Mouse (Mus musculus) embryonic fibroblast, embryonic 13.5 days (primary cell): ENCODE data around the gene Cnp.

ENCODE experiments used
- CTCF ChIP-seq: IDR thresholded peaks from 2 replicates; pipeline ENCODE4 v1.5.1; 2011; ENCODE audit warnings: mild to moderate bottlenecking, control low read depth, low read length, moderate library complexity, borderline replicate concordance; ENCODE audit not compliant: insufficient read depth
- POLR2A ChIP-seq: IDR thresholded peaks from 2 replicates; pipeline ENCODE4 v1.6.1; 2011; ENCODE audit warnings: low read depth, mild to moderate bottlenecking, control low read depth, low read length, moderate library complexity

DNA sequence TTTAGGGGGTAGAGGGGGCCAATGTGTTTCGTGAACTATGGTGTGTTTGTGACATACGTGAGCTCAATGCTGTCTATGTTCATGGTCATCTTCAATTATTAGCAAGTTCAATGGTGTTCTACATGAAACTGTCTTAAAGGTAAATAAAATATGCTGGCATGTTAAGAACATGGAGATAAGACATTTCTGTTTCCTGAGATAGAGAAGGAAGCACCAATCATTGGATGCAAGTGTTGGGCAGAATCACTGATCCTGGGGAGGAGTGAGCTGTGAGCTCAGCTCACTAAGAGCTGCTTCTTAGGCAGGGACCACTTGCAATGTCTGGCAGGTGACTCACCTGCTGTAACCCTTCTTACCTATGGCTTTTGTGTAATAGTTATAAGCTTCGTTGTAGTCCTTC lies 26.7 kb downstream of the Cnp start:
- no peak for TF ChIP-seq POLR2A
- no peak for TF ChIP-seq CTCF
